Mouse (Mus musculus) CH12.LX (cell line): ENCODE data around the gene Grid2.

ENCODE experiments used
- CHD1 ChIP-seq: IDR thresholded peaks from 2 replicates; pipeline ENCODE4 v1.6.1; 2012; ENCODE audit warnings: low read depth, low read length, improper control_type of control experiment, inconsistent platforms
- CTCF ChIP-seq, 2 experiments: IDR thresholded peaks in 1 of 2; conservative IDR thresholded peaks in 1 of 2; 2 replicates each; pipeline ENCODE4 v1.5.1; 2011 to 2012; ENCODE audit warnings: low read depth in 2 of 2, low read length in 2 of 2, improper control_type of control experiment in 1 of 2, inconsistent platforms in 1 of 2, mild to moderate bottlenecking in 1 of 2, moderate library complexity in 1 of 2
- E2F4 ChIP-seq: IDR thresholded peaks from 2 replicates; pipeline ENCODE4 v1.6.1; 2011; ENCODE audit warnings: low read depth, low read length, improper control_type of control experiment; ENCODE audit not compliant: insufficient replicate concordance
- EP300 ChIP-seq: IDR thresholded peaks from 2 replicates; pipeline ENCODE4 v1.6.1; 2011; ENCODE audit warnings: low read length, improper control_type of control experiment
- IRF4 ChIP-seq: IDR thresholded peaks from 2 replicates; pipeline ENCODE4 v1.6.1; 2014; ENCODE audit warnings: low read depth, mild to moderate bottlenecking, inconsistent platforms, low read length, improper control_type of control experiment
- JUN ChIP-seq: IDR thresholded peaks from 2 replicates; pipeline ENCODE4 v1.6.1; 2011; ENCODE audit warnings: low read depth, mild to moderate bottlenecking, low read length, improper control_type of control experiment, moderate library complexity; ENCODE audit not compliant: insufficient read depth
- MAX ChIP-seq: IDR thresholded peaks from 2 replicates; pipeline ENCODE4 v1.6.1; 2011; ENCODE audit warnings: low read length, improper control_type of control experiment
- MXI1 ChIP-seq: IDR thresholded peaks from 2 replicates; pipeline ENCODE4 v1.6.1; 2011; ENCODE audit warnings: mild to moderate bottlenecking, low read depth, low read length, improper control_type of control experiment
- POLR2A ChIP-seq: IDR thresholded peaks from 2 replicates; pipeline ENCODE4 v1.6.1; 2011; ENCODE audit warnings: low read depth, mild to moderate bottlenecking, improper control_type of control experiment, low read length
- RCOR1 ChIP-seq: conservative IDR thresholded peaks from 2 replicates; pipeline ENCODE4 v1.6.1; 2012; ENCODE audit warnings: low read depth, mild to moderate bottlenecking, inconsistent platforms, low read length, improper control_type of control experiment
- SIN3A ChIP-seq: IDR thresholded peaks from 2 replicates; pipeline ENCODE4 v1.6.1; 2012; ENCODE audit warnings: low read length, improper control_type of control experiment, inconsistent platforms
- SMC3 ChIP-seq: IDR thresholded peaks from 2 replicates; pipeline ENCODE4 v1.6.1; 2011; ENCODE audit warnings: low read depth, low read length, improper control_type of control experiment
- USF1 ChIP-seq: IDR thresholded peaks from 2 replicates; pipeline ENCODE4 v1.6.1; 2014; ENCODE audit warnings: low read depth, mild to moderate bottlenecking, inconsistent platforms, low read length, improper control_type of control experiment

GRCm38 (mm10) chr6:64649296-64650226, 1393.9 kb downstream of the Grid2 start:
- TF ChIP-seq E2F4 = no peak
- no peak for TF ChIP-seq EP300
- TF ChIP-seq SMC3 = no peak
- peak in 1 of 2 experiments; percentile 33; a peak in 2 of 4 replicates for TF ChIP-seq CTCF (conservative IDR thresholded peaks at IDR 0.05 in 1 of 2, IDR thresholded peaks at IDR 0.05 in 1 of 2; ENCODE audit: low read depth in 2 of 2, low read length in 2 of 2)
- TF ChIP-seq MXI1 = no peak
- TF ChIP-seq USF1 = no peak
- no peak for TF ChIP-seq MAX
- no peak for TF ChIP-seq RCOR1
- no peak for TF ChIP-seq POLR2A
- TF ChIP-seq IRF4 = no peak
- no peak for TF ChIP-seq JUN
- no peak for TF ChIP-seq CHD1
- TF ChIP-seq SIN3A = no peak
